Mouse (Mus musculus): ENCODE data around the gene Pin1. TPM values are rescaled to one million over a fixed set of nuclear protein-coding genes. Genes with fewer than 3 reads are reported as not detected.

Pin1 gene
- polyA plus RNA-seq, 1 experiment from 2014 or later: 66.4 TPM

DNA sequence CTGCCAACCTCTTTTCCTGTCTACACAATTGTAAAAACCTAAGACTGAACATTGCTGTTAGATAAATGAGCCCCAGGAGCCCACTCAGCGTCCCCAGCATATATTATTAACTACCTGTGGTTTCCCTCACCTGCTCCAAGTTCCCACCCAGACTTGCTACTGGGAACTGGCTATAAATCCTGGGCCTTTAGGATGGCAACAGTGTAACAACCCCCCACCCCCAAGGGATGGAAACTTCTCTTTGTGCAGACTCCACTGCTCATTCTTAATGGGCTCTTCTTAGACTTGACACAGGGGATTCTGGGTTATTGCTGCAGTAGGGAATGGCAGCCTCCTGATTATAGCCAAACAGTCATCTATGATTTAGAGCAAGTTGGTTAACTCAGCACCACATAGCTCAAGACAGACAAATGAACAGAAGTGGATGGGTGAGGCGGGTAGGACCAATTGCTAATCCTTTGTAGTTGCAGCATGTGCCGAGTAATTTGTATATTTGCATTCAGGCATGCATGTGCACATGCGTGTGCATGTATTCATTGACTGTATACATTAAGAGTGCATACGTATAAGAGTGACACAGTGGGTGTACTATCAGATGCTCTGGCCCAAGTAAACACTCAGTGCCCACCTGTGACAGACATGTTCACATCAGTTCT is 13.2 kb downstream of the Pin1 start:
- Histone ChIP-seq H3K27me3 (ENCODE audit: control insufficient read depth, insufficient read depth, low read length) (no peaks in the 10 kb centered on the region), H3K9me3 (ENCODE audit: control insufficient read depth, low read length) (no peaks in the 10 kb centered on the region), H3K36me3 (ENCODE audit: control insufficient read depth, insufficient read depth, low read length) (peaks cover 19% of the 10 kb centered on the region), H3K27ac (replicated peaks; ENCODE audit: low read depth, low read length) (no peak overlapping the region), H3K4me3 (ENCODE audit: low read depth, low read length) (no peak overlapping the region), H3K4me1 (ENCODE audit: control insufficient read depth, insufficient read depth, low read length) (no peaks in the 10 kb centered on the region), H3K4me2 (ENCODE audit: low read depth, severe bottlenecking) (no peak overlapping the region), H3K9ac (ENCODE audit: low read length) (no peak overlapping the region)
- 84% methylated on average over 5 of the region's 5 CpGs for WGBS
- ATAC-seq (ENCODE audit: insufficient number of reproducible peaks, low FRiP score, low TSS enrichment, low read depth) (no peak), DNase-seq (ENCODE audit: low spot score) (no peak)

- Histone ChIP-seq H3K4me3 (ENCODE audit: low read depth, low read length) (no peak overlapping the region), H3K9me3 (ENCODE audit: control insufficient read depth, low read length) (no peaks in the 10 kb centered on the region), H3K4me2 (ENCODE audit: low read depth, severe bottlenecking) (no peak overlapping the region), H3K36me3 (ENCODE audit: control insufficient read depth, insufficient read depth, low read length) (peaks cover 15% of the 10 kb centered on the region), H3K4me1 (ENCODE audit: control insufficient read depth, insufficient read depth, low read length) (no peaks in the 10 kb centered on the region), H3K9ac (ENCODE audit: low read length) (no peak overlapping the region), H3K27ac (replicated peaks; ENCODE audit: low read depth, low read length) (no peak overlapping the region), H3K27me3 (ENCODE audit: control insufficient read depth, insufficient read depth, low read length) (no peaks in the 10 kb centered on the region)
- ATAC-seq (ENCODE audit: insufficient number of reproducible peaks, low FRiP score, low TSS enrichment, low read depth): no peak
- no peak for DNase-seq (ENCODE audit: low spot score)
- WGBS: 36% methylated on average over 8 of the region's 8 CpGs
These were observed 14.0 kb downstream of the Pin1 start for GRCm38 (mm10) chr9:20665925-20666324.

- WGBS: 11% methylated on average over 7 of the region's 7 CpGs
- Histone ChIP-seq H3K36me3 (ENCODE audit: control insufficient read depth, insufficient read depth, low read length) (peaks cover 14% of the 10 kb centered on the region), H3K9me3 (ENCODE audit: control insufficient read depth, low read length) (no peaks in the 10 kb centered on the region), H3K9ac (ENCODE audit: low read length) (no peak overlapping the region), H3K27me3 (ENCODE audit: control insufficient read depth, insufficient read depth, low read length) (no peaks in the 10 kb centered on the region), H3K4me2 (ENCODE audit: low read depth, severe bottlenecking) (no peak overlapping the region), H3K4me3 (ENCODE audit: low read depth, low read length) (no peak overlapping the region), H3K27ac (replicated peaks; ENCODE audit: low read depth, low read length) (no peak overlapping the region), H3K4me1 (ENCODE audit: control insufficient read depth, insufficient read depth, low read length) (no peaks in the 10 kb centered on the region)
- ATAC-seq (ENCODE audit: insufficient number of reproducible peaks, low FRiP score, low TSS enrichment, low read depth) (no peak), DNase-seq (ENCODE audit: low spot score) (no peak)
These were observed 14.7 kb downstream of the Pin1 start for GRCm38 (mm10) chr9:20666510-20667034.

DNA sequence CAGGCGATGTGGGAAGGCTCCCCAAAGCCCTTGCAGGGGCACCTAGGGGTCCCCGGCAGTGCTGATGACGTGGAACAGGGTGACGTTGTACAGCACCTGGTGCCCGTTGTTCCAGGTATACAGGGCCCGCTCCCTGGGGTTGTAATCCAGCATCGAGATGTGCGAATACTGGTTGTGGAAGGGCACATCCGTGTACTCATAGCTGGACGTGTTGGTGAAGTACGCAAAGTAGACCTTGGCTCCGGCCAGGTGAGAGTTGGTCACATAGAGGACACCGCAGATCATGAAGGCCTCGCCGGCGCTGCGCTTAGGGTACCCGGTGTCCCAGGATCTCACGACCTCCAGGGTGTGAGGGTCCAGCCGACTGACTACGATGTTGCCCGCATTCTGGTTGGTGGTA is 16.2 kb downstream of the Pin1 start:
- Histone ChIP-seq H3K4me1 (ENCODE audit: control insufficient read depth, insufficient read depth, low read length) (no peaks in the 10 kb centered on the region), H3K9me3 (ENCODE audit: control insufficient read depth, low read length) (no peaks in the 10 kb centered on the region), H3K36me3 (ENCODE audit: control insufficient read depth, insufficient read depth, low read length) (peaks cover 4% of the 10 kb centered on the region; the same call in 1 of the 2 replicates), H3K27me3 (ENCODE audit: control insufficient read depth, insufficient read depth, low read length) (no peaks in the 10 kb centered on the region), H3K4me2 (ENCODE audit: low read depth, severe bottlenecking) (no peak overlapping the region), H3K27ac (replicated peaks; ENCODE audit: low read depth, low read length) (no peak overlapping the region), H3K4me3 (ENCODE audit: low read depth, low read length) (no peak overlapping the region), H3K9ac (ENCODE audit: low read length) (no peak overlapping the region)
- no peak for DNase-seq (ENCODE audit: low spot score)
- WGBS: 94% methylated on average over 22 of the region's 22 CpGs
- ATAC-seq (ENCODE audit: insufficient number of reproducible peaks, low FRiP score, low TSS enrichment, low read depth): no peak

GRCm38 (mm10) chr9:20672047-20672446 is 20.2 kb downstream of the Pin1 start:
- Histone ChIP-seq H3K4me3 (ENCODE audit: low read depth, low read length) (no peak overlapping the region), H3K4me2 (ENCODE audit: low read depth, severe bottlenecking) (no peak overlapping the region), H3K27ac (replicated peaks; ENCODE audit: low read depth, low read length) (no peak overlapping the region), H3K36me3 (ENCODE audit: control insufficient read depth, insufficient read depth, low read length) (no peaks in the 10 kb centered on the region), H3K9ac (ENCODE audit: low read length) (no peak overlapping the region), H3K27me3 (ENCODE audit: control insufficient read depth, insufficient read depth, low read length) (no peaks in the 10 kb centered on the region), H3K4me1 (ENCODE audit: control insufficient read depth, insufficient read depth, low read length) (no peaks in the 10 kb centered on the region), H3K9me3 (ENCODE audit: control insufficient read depth, low read length) (no peaks in the 10 kb centered on the region)
- WGBS: 92% methylated on average over 16 of the region's 16 CpGs
- no peak for DNase-seq (ENCODE audit: low spot score)
- no peak for ATAC-seq (ENCODE audit: insufficient number of reproducible peaks, low FRiP score, low TSS enrichment, low read depth)

DNA sequence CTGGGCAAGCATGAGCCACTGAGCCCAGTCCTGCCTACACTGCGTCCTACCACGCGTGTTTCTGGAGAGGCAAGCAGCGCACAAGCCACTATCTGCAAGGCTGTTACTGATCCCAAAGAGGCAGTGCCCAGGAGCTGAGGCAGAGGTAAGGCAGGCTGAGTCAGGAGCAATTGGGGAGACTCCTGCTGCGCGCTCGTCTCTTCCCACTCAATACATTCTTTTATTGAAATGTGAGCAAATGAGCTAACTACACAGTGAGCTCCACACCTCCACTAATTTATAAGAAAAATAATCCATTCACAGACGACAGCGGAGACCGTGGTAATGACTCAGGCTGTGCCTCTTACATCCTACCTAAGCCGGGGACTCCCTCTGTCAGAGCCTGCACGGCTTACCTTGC is 26.0 kb downstream of the Pin1 start:
- H3K4me1 ChIP-seq (ENCODE audit: control insufficient read depth, insufficient read depth, low read length): no peaks in the 10 kb centered on the region
- H3K36me3 ChIP-seq (ENCODE audit: control insufficient read depth, insufficient read depth, low read length): no peaks in the 10 kb centered on the region
- H3K9me3 ChIP-seq (ENCODE audit: control insufficient read depth, low read length): no peaks in the 10 kb centered on the region; the same call in 1 of the 2 replicates
- no peaks in the 10 kb centered on the region for H3K27me3 ChIP-seq (ENCODE audit: control insufficient read depth, insufficient read depth, low read length)
- no peak overlapping the region for H3K27ac ChIP-seq (replicated peaks; ENCODE audit: low read depth, low read length)
- ATAC-seq (ENCODE audit: insufficient number of reproducible peaks, low FRiP score, low TSS enrichment, low read depth) (no peak), DNase-seq (ENCODE audit: low spot score) (no peak)
- H3K9ac ChIP-seq (ENCODE audit: low read length): no peak overlapping the region
- WGBS: 91% methylated on average over 12 of the region's 12 CpGs
- no peak overlapping the region for H3K4me2 ChIP-seq (ENCODE audit: low read depth, severe bottlenecking)
- no peak overlapping the region for H3K4me3 ChIP-seq (ENCODE audit: low read depth, low read length)

DNA sequence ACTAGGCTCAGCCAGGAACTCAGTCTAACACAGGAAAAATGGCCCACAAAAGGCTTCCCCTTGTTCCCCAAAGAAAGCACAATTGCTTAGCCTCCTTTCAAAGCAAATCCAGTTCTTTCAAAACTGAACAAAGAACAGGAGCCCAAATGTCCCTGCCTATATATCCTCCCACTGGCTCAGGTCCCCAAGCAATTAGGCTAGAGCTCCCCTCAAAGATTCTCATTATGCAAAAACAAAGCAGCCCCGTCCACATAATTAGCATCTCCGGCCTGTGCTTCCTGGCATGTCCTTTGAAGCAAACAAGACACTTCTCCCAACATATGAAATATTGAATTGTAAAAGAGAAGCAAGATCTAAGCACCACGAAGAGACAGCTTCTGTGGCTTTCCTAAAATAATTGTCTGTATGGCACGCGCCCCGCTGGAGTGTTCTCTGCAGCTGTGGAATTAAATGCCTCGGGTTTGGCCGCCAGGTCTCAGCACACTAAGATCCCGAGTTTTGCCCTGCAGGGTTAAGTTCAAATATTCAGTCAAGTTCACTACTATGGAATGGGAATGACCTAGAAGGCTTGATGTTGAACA is 28.6 kb downstream of the Pin1 start:
- Histone ChIP-seq H3K27ac (replicated peaks; ENCODE audit: low read depth, low read length) (no peak overlapping the region), H3K36me3 (ENCODE audit: control insufficient read depth, insufficient read depth, low read length) (no peaks in the 10 kb centered on the region), H3K9me3 (ENCODE audit: control insufficient read depth, low read length) (no peaks in the 10 kb centered on the region; the same call in 1 of the 2 replicates), H3K4me1 (ENCODE audit: control insufficient read depth, insufficient read depth, low read length) (no peaks in the 10 kb centered on the region), H3K4me2 (ENCODE audit: low read depth, severe bottlenecking) (no peak overlapping the region), H3K27me3 (ENCODE audit: control insufficient read depth, insufficient read depth, low read length) (no peaks in the 10 kb centered on the region), H3K4me3 (ENCODE audit: low read depth, low read length) (no peak overlapping the region), H3K9ac (ENCODE audit: low read length) (no peak overlapping the region)
- ATAC-seq (ENCODE audit: insufficient number of reproducible peaks, low FRiP score, low TSS enrichment, low read depth) (no peak), DNase-seq (ENCODE audit: low spot score) (no peak)
- WGBS: 81% methylated on average over 9 of the region's 9 CpGs

GRCm38 (mm10) chr9:20681546-20682388 is 29.9 kb downstream of the Pin1 start:
- ATAC-seq (ENCODE audit: insufficient number of reproducible peaks, low FRiP score, low TSS enrichment, low read depth): no peak
- Histone ChIP-seq H3K27ac (replicated peaks; ENCODE audit: low read depth, low read length) (no peak overlapping the region), H3K9me3 (ENCODE audit: control insufficient read depth, low read length) (no peaks in the 10 kb centered on the region; the same call in 1 of the 2 replicates), H3K4me2 (ENCODE audit: low read depth, severe bottlenecking) (no peak overlapping the region), H3K36me3 (ENCODE audit: control insufficient read depth, insufficient read depth, low read length) (no peaks in the 10 kb centered on the region), H3K4me1 (ENCODE audit: control insufficient read depth, insufficient read depth, low read length) (no peaks in the 10 kb centered on the region), H3K9ac (ENCODE audit: low read length) (no peak overlapping the region), H3K4me3 (ENCODE audit: low read depth, low read length) (no peak overlapping the region), H3K27me3 (ENCODE audit: control insufficient read depth, insufficient read depth, low read length) (no peaks in the 10 kb centered on the region)
- WGBS: 49% methylated on average over 7 of the region's 7 CpGs
- no peak for DNase-seq (ENCODE audit: low spot score)

All from limb, embryonic 11.5 days (tissue).